Mouse (Mus musculus): ENCODE measurements at regions not wholly inside any gene's neighbourhood (a gene's known extent, or its start where the extent isn't known, plus 50 kb on each side); places are given as distances from the start of the nearest gene placed in this dataset.

GRCm38 (mm10) chr13:28898900-28899299, 54.6 kb downstream of the Sox4 start:
- DNase-seq (ENCODE audit: low spot score): no peak

GRCm38 (mm10) chr13:28892896-28893295, 60.6 kb downstream of the Sox4 start:
- DNase-seq (ENCODE audit: low spot score): no peak

GRCm38 (mm10) chr13:28887098-28887497, 66.4 kb downstream of the Sox4 start:
- no peak for DNase-seq (ENCODE audit: low spot score)

- DNase-seq (ENCODE audit: low spot score): no peak
Observed at GRCm38 (mm10) chr13:28886691-28887090, 66.8 kb downstream of the Sox4 start.

GRCm38 (mm10) chr13:28885083-28886037, 68.2 kb downstream of the Sox4 start:
- DNase-seq (ENCODE audit: low spot score): no peak

- no peak for DNase-seq (ENCODE audit: low spot score)
Observed at GRCm38 (mm10) chr13:28884191-28884820, 69.2 kb downstream of the Sox4 start.

GRCm38 (mm10) chr13:28883398-28883797, 70.1 kb downstream of the Sox4 start:
- DNase-seq (ENCODE audit: low spot score): no peak

GRCm38 (mm10) chr13:28880888-28881287, 72.6 kb downstream of the Sox4 start:
- DNase-seq (ENCODE audit: low spot score): no peak

GRCm38 (mm10) chr13:28878692-28879091, 74.8 kb downstream of the Sox4 start:
- no peak for DNase-seq (ENCODE audit: low spot score)

GRCm38 (mm10) chr13:28876771-28877170, 76.7 kb downstream of the Sox4 start:
- no peak for DNase-seq (ENCODE audit: low spot score)

GRCm38 (mm10) chr13:28870681-28871080, 82.8 kb downstream of the Sox4 start:
- no peak for DNase-seq (ENCODE audit: low spot score)

GRCm38 (mm10) chr13:28867210-28867609, 86.3 kb downstream of the Sox4 start:
- no peak for DNase-seq (ENCODE audit: low spot score)

- no peak for DNase-seq (ENCODE audit: low spot score)
Observed at GRCm38 (mm10) chr13:28866686-28867085, 86.8 kb downstream of the Sox4 start.

GRCm38 (mm10) chr13:28860601-28861000, 92.9 kb downstream of the Sox4 start:
- DNase-seq (ENCODE audit: low spot score): no peak

- no peak for DNase-seq (ENCODE audit: low spot score)
Observed at GRCm38 (mm10) chr13:28859829-28860427, 93.6 kb downstream of the Sox4 start.

GRCm38 (mm10) chr13:28858001-28858400, 95.5 kb downstream of the Sox4 start:
- no peak for DNase-seq (ENCODE audit: low spot score)

GRCm38 (mm10) chr13:28857201-28857600, 96.3 kb downstream of the Sox4 start:
- no peak for DNase-seq (ENCODE audit: low spot score)

GRCm38 (mm10) chr13:28856472-28856871, 97.0 kb downstream of the Sox4 start:
- no peak for DNase-seq (ENCODE audit: low spot score)

- DNase-seq (ENCODE audit: low spot score): no peak
Observed at GRCm38 (mm10) chr13:28854247-28854646, 99.3 kb downstream of the Sox4 start.

GRCm38 (mm10) chr13:28848305-28848704, 105.2 kb downstream of the Sox4 start:
- DNase-seq (ENCODE audit: low spot score): no peak

GRCm38 (mm10) chr13:28847478-28847877, 106.0 kb downstream of the Sox4 start:
- no peak for DNase-seq (ENCODE audit: low spot score)

GRCm38 (mm10) chr13:28844495-28844894, 109.0 kb downstream of the Sox4 start:
- DNase-seq (ENCODE audit: low spot score): no peak

- no peak for DNase-seq (ENCODE audit: low spot score)
Observed at GRCm38 (mm10) chr13:28842811-28843210, 110.7 kb downstream of the Sox4 start.

Measured in spleen, adult 12 weeks (tissue).